Mouse (Mus musculus): ENCODE results near the gene Rbbp4.

GRCm38 (mm10) chr4:129303816-129304215, 31.4 kb downstream of the Rbbp4 start:
- TF ChIP-seq USF1 (IDR thresholded peaks at IDR 0.05; ENCODE audit: low read depth), result no peak
- TF ChIP-seq MYOD1 (IDR thresholded peaks at IDR 0.05; ENCODE audit: control insufficient read depth, insufficient read length, low read depth), result no peak
- TF ChIP-seq CTCF (IDR thresholded peaks at IDR 0.05; ENCODE audit: control insufficient read depth, insufficient read depth, insufficient read length), result no peak
- TF ChIP-seq MAX (IDR thresholded peaks at IDR 0.05), result no peak
- no peak for TF ChIP-seq CEBPB (IDR thresholded peaks at IDR 0.05; ENCODE audit: low read depth)
- no peak for TF ChIP-seq MYOG (IDR thresholded peaks at IDR 0.05; ENCODE audit: control insufficient read depth, extremely low read depth, insufficient read length)
- TF ChIP-seq FOSL1 (IDR thresholded peaks at IDR 0.05; ENCODE audit: insufficient read depth, low read length, poor library complexity, severe bottlenecking), result no peak

Data from C2C12 (cell line).